Mouse (Mus musculus) erythroblast, embryonic 14.5 days (primary cell): Measurements from ENCODE around the gene Arhgap4.

Experiments used
- GATA1 ChIP-seq: IDR thresholded peaks from 2 replicates; pipeline ENCODE4 v1.6.1; 2012; ENCODE audit warnings: low read length, inconsistent platforms, mixed read lengths
- TAL1 ChIP-seq: IDR thresholded peaks from 3 replicates; pipeline ENCODE4 v1.6.1; 2012; ENCODE audit warnings: low read length, inconsistent platforms, mixed read lengths

GRCm38 (mm10) chrX:73942294-73942693 lies 20.6 kb upstream of the Arhgap4 start:
- TF ChIP-seq GATA1 (no peak), TAL1 (no peak)
